Mouse (Mus musculus): Measurements from ENCODE around the gene Them7. TPM values are rescaled to one million over a fixed set of nuclear protein-coding genes. Genes with fewer than 3 reads are reported as not detected.
A peak's percentile ranks its signal among the peaks of the same experiment; 100 is the strongest.

The Them7 gene
- total RNA-seq, 1 experiment from 2014 or later: 0.49 TPM

DNA sequence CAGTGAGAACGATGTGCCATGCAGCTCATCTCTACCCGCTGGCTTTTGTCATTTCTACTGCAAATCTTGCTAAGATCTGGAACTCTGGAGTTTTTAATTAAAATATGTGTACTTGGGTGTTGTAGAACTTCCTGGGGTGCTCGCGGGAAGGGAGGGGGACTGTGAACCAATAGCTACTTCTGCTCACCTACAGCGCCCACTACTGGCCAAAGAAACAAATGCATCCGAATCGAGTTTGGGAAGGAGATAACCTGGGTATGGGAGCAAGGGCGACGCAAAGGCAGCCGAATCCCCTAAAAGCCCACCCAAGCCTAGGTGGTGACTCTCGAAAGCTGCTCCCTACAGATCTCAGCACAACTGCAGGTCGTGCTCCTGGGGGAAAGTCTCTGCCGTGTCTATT lies 87.3 kb downstream of the Them7 start:
- DNase-seq: no peak

DNA sequence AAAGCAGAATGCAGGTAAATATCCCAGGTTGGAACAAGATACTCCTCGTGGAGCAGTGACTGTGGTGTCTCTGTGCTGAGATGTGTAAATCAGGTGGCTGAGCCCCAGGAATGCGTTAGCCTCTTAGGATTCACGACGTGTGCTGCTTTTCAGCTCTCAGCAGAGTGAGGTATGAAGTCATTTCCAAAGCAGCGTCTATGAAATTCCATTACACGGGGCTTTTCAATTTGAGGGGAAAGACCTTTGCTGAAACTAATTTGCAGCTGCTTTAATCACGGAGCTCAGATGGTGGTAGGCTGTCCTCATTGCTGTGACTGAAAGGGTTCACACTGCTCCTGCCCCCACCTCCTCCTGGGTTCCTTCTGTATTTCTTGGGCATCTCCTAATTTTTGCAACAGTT lies 87.9 kb downstream of the Them7 start:
- DNase-seq: no peak

DNA sequence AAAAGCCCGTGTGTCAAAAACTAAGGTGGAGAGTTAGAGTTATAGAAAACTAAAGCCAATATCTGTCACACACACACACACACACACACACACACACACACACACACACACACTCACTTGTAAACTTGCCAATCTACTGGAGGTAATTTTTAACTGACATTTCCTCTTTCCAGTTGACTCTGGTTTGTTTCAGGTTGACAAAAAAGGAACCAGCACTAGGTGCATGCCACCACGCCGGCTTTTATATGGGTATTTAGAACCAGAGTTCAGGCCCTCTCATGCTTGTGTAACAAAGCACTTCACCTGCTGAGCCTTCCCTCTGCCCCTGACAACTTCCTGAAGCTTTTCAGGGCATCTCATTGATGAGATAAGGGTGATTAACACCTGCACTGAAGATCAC lies 89.0 kb downstream of the Them7 start:
- no peak for DNase-seq

DNA sequence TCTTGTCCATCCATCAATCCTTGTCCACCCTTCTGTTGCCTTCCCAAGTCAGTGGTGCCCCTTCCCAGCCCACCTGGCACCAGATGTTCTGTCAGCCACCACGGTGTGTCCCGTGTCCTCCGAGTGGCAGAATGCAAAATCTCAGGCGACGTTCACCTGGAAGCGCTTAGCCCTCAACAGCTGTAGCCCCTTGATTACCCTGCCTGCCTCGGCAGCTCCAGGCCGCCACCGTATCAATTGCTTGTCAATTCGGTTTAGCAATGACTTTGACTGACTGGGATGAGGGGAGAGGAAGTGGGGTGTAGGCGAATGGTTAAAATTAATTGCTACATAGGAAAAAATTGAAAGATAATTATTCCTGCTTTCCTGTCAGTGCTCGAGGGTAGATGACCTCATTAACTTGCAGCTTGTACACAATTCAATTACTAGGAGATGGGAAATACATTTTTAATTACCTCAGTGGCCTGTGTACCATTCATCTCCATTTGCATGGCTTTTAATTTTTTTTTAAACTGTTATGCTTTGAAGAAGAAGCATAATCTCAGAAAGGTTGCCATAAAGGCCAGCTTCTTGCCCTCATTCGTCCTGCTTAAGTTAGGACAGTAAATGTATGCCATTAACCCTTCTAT lies 93.5 kb downstream of the Them7 start:
- no peak for DNase-seq

DNA sequence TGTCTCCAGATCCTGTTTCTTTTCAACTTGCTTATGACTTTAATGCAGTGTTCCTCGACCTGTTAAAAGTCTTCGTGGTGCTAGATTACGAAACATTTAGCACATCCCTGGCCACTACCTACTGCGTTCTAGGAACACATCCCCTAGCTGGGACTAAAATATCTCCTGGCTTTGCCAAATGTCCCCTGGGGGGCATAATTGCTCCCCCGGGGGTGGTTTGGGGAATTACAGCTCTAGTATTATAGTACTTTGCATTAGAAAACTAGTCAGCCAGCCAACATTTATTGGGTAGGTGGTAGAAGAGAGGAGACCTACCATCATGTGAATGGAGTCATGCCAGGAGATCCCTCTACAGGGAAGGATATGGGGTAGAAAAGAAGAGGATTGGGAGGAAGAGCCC lies 101.9 kb downstream of the Them7 start:
- no peak for DNase-seq

DNA sequence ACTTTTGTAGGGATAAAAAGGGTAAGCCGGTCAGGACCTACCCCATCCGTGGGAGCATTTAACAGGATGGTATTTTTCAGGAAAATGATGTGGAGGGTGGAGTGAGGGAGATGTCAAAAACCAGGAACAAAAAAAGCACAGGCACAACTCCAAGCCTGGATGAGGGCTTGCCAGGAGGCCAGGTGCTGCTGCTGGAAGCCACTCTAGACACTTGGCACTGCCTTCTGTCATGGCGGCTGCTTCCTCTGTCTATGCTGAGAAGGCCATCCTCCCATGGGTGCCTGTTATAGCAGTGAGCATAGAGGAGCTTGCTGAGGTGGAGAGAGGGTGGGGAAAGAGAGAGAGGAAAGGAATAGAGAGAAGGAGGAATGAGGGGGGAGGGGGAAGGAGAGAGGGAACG lies 105.9 kb downstream of the Them7 start:
- DNase-seq: no peak

DNA sequence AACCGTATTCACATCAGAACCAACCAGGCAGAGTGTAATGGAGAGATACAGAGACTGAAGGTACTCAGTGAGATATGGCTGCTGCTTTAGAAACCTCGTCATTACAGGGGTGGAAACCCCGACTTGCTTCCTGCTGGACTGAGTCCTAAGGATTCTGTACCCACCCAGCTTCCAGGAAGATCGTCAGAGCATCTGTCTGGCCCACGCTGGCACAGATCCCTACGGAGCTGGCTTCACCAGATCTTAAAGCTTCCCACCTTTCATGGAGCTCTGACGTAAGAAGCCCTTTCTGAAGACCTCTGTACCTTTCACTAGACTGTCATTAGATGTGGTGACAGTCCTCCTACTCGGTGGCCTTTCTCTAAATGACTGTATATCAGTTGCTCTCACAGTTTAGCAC lies 109.0 kb downstream of the Them7 start:
- DNase-seq: no peak

DNA sequence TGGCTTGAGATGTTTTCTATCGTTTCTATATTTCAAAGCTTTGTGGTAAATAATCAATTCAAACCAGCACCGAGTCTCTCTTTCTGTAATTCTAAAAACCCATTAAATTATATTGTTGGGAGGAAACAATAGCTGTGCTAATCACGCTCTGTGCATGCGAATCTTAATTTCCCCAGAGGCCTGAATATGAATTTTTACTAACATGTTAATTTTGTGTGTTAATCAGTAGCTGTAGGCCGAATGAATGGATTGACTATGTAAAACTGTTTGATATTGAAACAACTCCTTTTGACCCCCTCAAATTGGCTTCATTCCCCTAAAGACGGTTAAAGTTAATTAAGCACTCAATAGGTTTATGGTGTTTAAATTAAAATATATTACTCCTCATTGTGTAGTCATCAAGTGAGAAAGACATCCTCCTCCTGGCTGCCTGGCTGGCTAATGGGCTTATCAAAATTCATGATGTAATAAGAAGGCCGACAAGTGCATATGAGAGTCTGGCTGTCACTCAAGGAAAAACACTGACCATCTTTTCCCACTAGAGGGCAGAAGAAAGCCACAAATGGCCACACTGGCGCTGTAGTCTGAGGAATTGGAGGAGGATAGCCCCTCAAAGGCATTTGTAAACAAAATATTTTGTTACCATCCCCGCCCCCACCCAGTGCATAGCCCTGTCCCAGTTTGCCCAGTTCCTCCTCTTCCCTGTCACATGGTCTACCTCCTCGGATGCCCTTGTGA lies 110.0 kb downstream of the Them7 start:
- DNase-seq: peak; percentile 9

DNA sequence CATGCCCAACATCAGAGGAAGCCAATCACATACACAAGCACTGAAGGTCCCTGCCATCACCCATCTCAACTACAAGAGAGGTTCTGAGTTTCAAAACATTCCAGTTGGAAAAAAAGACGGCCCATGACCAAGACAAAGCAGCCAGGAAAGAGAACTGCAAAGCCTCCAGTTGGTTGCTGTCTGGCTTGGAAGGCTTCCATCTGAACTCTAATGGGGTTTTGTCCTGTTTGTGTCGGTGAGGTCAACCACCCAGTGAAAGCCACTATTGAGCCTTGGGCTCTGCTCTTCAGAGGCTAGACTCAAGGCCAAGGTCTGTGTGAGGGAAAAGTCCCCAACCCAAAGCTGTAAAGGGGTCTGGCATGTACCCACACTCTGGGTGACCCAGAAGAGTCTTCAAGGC lies 111.5 kb downstream of the Them7 start:
- no peak for DNase-seq

DNA sequence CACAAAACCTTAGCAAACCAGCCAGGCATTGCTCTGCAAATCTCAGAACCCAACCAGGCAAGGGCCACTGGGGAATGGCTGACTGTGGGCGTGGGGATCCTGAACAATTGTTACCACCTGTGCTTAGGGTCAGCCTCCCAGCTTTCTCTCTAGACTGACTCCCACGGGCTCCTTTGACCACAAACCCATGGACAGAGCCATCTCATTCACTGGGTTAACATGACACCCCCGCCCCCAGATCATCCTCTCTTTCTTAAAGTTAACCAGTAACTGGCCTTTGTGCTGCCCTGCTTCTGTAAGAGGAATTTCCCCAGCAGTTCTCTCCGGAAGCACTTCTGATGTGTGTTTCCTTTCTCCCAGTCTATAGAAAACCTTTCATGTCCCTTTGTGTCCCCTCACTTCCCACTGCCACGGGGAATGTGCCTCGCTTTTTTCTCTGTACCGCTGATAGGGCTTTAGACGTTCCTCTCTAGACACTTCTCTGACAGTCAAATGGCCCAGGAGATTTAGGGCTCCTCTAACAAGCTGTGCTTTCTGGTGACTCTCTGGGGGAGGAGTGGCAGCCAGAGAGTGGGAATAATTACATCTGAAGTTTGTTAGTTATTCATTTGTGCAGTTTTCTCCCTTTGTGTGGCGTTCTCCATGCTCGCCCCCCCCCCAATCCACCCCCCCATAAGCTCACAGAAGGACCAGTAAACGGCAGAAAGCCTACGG lies 112.4 kb downstream of the Them7 start:
- DNase-seq: no peak

DNA sequence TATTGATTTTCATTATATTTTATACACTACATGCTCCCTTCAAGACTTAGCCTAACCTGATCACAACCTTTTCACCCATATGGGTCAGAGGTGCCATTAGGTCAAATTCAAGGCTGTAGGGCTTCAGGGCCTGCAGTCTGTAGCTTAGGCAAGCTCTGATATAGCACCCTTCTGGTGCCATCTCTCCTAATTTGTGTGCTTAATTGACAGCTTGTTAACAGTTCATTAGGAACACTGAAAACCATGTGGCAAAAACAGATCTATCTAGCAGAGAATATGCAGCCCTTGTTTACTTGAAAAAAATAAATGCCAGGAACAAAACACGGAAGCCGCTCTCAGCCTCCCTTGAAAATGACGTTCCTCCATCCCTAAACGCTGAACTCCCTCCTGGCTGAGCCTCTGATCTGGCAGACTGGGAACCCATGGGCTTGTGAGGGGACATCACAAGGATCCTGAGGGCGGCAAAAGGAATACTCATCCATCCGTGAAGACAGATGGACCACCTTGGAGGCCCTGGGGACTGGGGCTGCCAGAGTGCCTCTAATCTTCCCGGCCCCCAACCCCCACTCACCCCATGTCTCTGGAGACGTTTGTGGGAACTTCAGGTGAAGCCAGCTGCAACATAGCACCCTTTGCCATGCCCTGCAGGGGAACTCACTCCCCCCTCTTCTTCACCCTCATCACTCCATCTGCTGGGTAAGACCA lies 113.2 kb downstream of the Them7 start:
- DNase-seq: no peak

DNA sequence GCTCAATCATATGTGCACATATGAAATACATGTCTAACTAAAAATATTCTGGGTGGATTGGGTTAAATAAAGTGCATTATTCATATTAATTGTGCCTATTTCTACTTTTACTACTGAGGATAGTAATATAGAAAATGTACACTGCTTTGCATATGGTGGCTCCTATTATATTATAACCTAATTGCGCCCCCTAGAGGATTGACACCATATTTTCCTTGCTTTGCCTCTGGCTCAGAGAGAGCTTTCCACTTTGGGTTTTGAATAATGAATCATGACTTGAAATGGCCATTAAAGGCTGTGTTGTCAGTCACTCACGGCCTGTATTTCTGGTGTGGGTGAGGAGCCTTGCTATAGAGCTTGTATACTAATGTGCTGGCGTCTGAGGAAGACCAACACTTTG lies 115.9 kb downstream of the Them7 start:
- DNase-seq: no peak

DNA sequence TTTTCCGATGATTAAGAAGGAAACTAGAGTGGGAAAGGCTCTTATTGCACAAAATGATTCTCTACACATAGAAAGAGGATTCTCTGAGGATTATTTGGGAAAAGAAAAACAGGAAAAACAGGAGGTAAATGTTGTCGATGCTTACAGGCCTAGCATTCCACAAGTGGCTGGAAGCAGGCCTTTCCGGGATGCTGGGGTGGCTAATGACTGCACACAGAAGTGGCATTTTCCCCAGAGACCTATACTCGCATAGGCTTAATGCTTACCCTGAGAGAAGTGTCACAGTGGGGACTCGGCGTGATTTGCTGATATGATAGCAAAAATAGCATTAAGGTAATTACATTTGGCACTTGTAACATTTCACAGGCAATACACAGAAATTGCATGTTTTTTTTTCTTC lies 124.8 kb downstream of the Them7 start:
- no peak for DNase-seq

DNA sequence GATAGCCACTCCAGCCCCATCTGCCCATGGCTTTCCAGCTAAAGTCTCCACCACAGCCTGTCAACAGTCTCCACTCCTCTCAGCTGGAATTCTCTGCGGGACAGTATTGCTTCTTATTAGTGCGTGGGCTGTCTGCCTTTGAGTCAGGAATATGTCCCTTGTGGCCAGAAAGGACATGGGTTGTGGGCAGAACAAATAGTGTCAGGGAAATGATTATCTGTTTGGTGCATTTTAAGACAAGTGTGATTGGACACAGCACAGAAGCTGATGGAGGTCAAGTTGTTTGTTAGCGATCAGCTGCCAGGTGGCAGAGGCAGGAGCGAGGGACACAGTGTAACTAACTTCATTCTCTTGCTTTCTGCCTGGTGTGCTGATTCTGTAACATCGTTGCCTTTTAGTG lies 132.7 kb downstream of the Them7 start:
- DNase-seq: no peak

DNA sequence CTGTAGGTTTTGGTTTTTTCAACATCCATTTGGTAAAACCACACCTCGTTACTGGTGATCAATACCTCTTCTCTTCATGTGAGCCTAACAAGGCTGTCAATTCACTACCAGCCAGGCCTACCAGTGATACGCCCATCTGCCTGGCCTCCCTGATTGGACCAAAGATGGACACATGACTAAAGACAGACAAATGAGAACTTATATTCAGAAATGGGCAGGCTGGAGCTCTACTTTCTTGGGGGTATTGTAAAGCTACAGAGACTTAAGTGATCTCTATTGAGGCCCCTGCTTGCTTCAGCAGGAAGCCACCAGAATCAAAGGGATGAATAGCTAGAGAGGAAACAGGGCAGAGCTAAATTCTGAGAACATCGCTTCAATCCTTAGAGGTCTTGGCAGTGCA lies 133.9 kb downstream of the Them7 start:
- DNase-seq: no peak

DNA sequence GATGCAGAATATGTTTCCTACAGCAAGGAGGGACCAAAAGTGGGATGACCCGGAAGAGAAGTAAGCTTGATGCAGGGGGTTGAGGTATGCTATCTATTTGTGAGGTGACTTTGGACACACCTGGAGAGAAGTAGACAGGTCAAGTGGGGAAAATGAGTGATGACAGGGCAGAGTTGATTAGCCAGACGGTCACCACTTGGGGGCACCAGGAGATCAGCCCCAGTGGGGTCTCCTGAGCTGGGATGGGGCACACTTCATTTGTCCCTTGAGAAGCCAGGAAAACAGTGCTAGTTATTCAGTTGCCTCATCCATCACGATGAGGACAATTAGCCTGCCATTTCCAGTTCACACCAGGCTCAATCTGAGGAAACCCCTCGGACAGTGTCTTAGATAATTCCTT lies 143.5 kb downstream of the Them7 start:
- DNase-seq: peak; percentile 6

DNA sequence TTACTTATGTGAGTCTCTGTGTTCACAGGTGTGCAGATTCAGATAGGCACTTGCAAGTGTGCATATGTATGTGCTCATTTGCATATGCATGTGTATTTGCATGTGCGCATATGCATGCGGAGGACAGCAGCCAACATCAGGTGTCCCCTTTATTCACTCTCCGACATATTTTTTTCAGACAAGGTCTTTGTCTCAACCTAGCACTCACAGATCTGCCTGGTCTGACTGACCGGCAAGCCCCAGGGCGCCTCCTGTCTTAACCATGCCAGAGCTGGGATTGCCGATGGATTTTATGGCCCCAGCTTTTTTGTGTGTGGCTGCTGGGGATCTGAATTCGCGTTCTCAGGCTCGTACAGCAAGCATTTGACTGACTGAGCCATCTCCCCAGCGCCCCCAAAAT lies 146.1 kb downstream of the Them7 start:
- no peak for DNase-seq

DNA sequence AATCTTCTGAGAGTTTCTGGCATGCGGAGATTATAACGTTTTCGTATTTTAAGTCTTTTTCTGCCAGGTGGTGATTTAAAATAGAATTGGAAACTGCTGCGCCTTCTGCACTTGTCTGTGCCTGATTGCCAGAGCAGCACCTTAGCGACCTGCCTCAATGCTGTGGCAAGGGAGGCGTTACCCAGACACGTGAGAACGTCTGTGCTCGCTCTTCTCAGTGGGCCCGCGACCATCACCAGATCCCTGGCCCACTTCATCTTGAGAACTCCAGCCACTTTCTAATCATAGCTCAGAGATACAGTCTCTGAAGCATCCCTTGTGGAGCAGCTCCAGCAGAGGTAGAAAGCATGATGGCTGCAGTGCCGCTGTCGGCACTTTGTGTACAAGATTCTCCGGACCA lies 146.6 kb downstream of the Them7 start:
- DNase-seq: no peak

DNA sequence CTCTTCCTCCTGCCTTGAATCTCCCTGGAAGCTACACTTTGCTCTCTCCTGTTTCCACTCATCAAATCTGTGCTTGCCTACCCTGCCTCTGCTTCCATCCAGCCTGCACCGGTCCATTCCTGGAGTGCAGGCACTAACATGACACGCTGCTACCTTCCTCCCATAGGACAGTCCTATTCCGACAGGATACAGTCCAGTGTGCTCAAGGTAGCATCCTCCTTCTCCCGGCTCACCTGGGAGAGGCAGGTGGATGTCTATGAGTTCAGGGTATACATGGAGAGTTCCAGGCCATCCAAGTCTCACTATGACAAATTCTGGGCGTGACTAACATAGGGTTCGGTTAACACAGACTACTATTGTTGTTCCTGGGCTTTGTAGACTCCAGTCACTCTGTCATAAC lies 148.0 kb downstream of the Them7 start:
- no peak for DNase-seq

DNA sequence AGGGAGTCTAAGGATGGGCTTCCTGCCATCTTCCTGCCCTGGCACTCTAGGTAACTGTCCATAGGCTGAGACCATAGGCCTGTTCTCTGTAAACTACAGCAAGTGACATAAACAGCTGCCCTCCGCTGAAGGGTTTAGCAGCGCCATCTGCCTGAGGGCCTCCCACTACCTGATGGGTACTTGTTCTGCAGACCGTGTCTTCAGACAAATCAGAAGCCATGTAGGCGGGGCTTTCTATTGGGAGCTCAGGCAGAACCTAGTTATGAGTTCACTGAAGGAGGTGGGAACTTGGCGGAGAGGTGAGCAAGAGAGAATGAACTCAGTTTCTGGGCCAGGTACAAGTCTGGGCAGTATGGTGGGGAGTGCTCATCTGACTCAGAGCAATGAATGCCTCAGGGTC lies 148.6 kb downstream of the Them7 start:
- no peak for DNase-seq

DNA sequence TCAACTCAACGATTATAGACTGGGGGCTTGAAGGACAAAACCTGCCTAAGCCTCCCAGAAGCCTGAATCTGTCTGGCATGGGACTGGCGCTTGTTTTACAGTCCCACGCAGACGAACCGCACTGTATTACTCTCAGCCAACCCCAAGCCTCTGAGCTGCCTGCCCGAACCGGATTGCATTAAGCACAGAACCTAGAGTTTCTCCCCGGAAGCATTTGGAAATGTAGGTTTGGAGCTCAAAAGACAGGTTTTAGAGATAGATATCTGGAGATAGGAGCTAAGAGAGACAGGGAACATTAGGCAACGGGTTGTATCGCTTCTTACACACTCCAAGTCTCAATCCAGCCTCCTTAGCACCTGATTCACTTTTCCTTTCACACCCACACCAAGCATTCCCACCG lies 149.5 kb downstream of the Them7 start:
- no peak for DNase-seq

DNA sequence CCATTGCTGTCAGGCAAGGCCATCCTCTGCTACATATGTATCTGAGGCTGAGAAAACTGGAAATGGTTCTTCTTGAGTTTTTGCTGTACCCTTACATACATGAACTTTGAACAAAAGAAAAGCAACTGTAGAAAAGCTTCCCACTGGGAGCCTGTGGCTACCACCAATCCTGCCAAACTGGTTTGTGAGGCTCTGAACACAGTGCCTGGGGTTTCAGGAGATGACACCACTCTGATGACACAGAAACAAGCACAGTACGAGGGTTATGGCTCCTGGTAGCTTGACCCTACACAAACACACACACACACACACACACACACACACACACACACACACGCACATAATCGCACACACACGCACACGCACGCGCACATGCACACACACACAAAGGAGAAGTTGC lies 151.1 kb downstream of the Them7 start:
- no peak for DNase-seq

DNA sequence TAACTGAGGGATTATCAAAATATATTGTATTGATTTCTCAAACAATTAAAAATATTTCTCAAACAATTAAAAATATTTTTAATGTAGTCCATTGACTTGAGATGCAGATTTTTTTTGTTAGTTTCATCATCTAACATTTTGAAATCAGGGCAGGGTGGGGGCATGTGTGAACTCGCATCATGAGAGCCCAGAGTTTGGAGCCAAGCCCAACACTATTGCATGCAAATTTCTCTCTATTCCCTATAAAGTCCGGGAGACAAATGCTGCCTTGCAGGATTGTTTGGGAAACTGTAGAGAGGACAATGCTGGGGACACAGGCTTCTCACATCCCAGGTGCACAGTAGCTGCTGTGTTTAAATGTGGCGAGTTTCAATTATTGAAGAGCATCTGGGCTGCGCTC lies 151.6 kb downstream of the Them7 start:
- DNase-seq: no peak
